Mouse (Mus musculus): ENCODE results near the gene Maml3.

DNA sequence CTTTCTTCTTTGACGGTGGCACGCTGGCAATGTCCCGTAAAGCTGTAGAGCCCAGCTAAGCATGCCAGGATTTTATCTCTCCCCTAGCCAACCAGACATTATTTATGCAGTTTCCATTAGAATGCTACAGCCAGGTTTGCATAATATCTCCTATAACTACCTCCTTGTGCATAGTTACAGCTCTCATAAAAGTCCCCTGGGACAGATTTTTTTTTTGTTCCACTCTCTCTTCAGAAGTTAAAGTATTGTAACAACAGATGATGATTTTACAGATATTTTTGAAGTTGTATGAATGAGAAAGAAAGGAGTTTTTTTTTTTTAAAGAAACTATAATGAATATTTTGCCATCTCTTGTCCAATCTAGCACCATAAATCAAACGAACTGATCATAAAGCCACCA, 232.1 kb downstream of the Maml3 start:
- TF ChIP-seq EP300 (optimal IDR thresholded peaks at IDR 0.05) (no peak), CTCF (IDR thresholded peaks at IDR 0.05; ENCODE audit: low read depth) (no peak)

Measured in stomach, postnatal 0 days (tissue).